In the genomic region with DNA sequence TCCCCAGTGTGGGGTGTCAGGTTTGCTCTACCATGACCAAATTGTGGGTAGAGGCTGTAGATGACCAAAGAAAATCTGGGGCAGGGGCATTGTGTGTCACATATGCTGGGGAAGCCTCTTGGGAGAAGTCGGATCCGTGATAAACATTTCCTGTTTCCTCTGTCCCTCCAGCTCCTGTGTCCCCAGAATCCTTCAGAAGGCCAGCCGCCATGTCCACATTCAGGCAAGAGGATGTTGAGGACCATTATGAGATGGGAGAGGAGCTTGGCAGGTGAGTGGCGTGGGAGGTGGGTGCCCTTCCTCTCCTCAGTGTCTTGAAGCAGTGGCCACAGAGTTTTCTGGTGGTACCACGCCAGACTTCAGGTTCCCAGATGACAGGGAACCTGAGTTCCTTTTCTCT, we compare ENCODE assay signal across 8 mouse cellular contexts. TPM values are rescaled to one million over a fixed set of nuclear protein-coding genes. Genes with fewer than 3 reads are reported as not detected.
A peak's percentile ranks its signal among the peaks of the same experiment; 100 is the strongest.
DNase-seq lines count a peak whose midpoint lies in the region; ATAC-seq and TF ChIP-seq lines count a peak whose summit lies in the region.

A gene (minus strand): TSS at position 45 of the 400 bp plus-strand sequence.

- peak within 1 kb of the TSS; percentile 60 for H3K9ac ChIP-seq in liver, embryonic 14.5 days (replicated peaks)

- 88% methylated on average over 5 of the region's 5 CpGs for WGBS in thymus, adult 2 months
- 69% methylated on average over 5 of the region's 5 CpGs for WGBS in liver, embryonic 14.5 days (ENCODE audit: insufficient replicate concordance)

- TF ChIP-seq EP300 in liver, embryonic 14.5 days (IDR thresholded peaks at IDR 0.05; ENCODE audit: low read depth), result no peak

- peak; percentile 47 for DNase-seq in cerebellum, adult 9-10 months
- DNase-seq in cerebellum, adult 11 months, result no peak
- no peak for DNase-seq in thymus, adult 2 months
- DNase-seq in thymus, postnatal 0 days (ENCODE audit: low spot score), result no peak
- DNase-seq in liver, embryonic 14.5 days (ENCODE audit: low read depth in 3 of 3, low spot score in 3 of 3), result no peak
- DNase-seq in right cerebral cortex, postnatal 14 days, result no peak
- DNase-seq in Muller cell, postnatal 12 days (ENCODE audit: inconsistent ontology term), result no peak

- H3K27ac ChIP-seq in thymus, adult 2 months (ENCODE audit: control insufficient read depth, insufficient read depth, low read length), result peak within 1 kb of the TSS; percentile 59
- H3K27ac ChIP-seq in liver, embryonic 14.5 days, result no peak within 1 kb of the TSS; the same call in 1 of the 2 replicates

- H3K9me3 ChIP-seq in liver, embryonic 14.5 days (ENCODE audit: control insufficient read depth, low read length), result no peaks in the 10 kb centered on the region

- no peaks in the 10 kb centered on the region for H3K27me3 ChIP-seq in thymus, adult 2 months (ENCODE audit: control insufficient read depth, insufficient read depth, low read length)
- H3K27me3 ChIP-seq in liver, embryonic 14.5 days (ENCODE audit: control insufficient read depth, insufficient read depth, low read length), result no peaks in the 10 kb centered on the region

- H3K4me2 ChIP-seq in liver, embryonic 14.5 days (ENCODE audit: low read depth), result peak within 1 kb of the TSS; percentile 70

- peaks cover 38% of the 10 kb centered on the region for H3K36me3 ChIP-seq in thymus, adult 2 months (ENCODE audit: control insufficient read depth, insufficient read depth, low read length)
- peaks cover 42% of the 10 kb centered on the region for H3K36me3 ChIP-seq in liver, embryonic 14.5 days (replicated peaks; ENCODE audit: control insufficient read depth, insufficient read depth, low read depth)

- no peak for TF ChIP-seq POLR2A in thymus, adult 2 months (IDR thresholded peaks at IDR 0.05; ENCODE audit: control insufficient read depth, extremely low read depth, insufficient read depth, low read length, poor library complexity)

- TF ChIP-seq CTCF in thymus, adult 2 months (IDR thresholded peaks at IDR 0.05; ENCODE audit: borderline replicate concordance, control insufficient read depth, extremely low read depth, insufficient read depth, low read length, poor library complexity), result no peak
- no peak for TF ChIP-seq CTCF in liver, embryonic 14.5 days (IDR thresholded peaks at IDR 0.05; ENCODE audit: low read depth)

- ATAC-seq in liver, embryonic 14.5 days (ENCODE audit: insufficient read depth), result no peak
- ATAC-seq in inflammation-experienced regulatory T-cells, adult 6 months, result no peak

- peaks cover 10% of the 10 kb centered on the region for H3K4me1 ChIP-seq in thymus, adult 2 months (replicated peaks; ENCODE audit: control insufficient read depth, insufficient read depth, low read length)
- H3K4me1 ChIP-seq in liver, embryonic 14.5 days (replicated peaks; ENCODE audit: control insufficient read depth in 2 of 2, insufficient read depth in 2 of 2, low read length in 1 of 2), result peaks cover 2 to 7% of the 10 kb centered on the region in 2 experiments; a peak in 3 of 4 replicates

- H3K4me3 ChIP-seq in thymus, adult 2 months (ENCODE audit: control insufficient read depth, insufficient read depth, low read length), result peak within 1 kb of the TSS; percentile 84
- peak within 1 kb of the TSS; percentile 65 to 68 for H3K4me3 ChIP-seq in liver, embryonic 14.5 days (ENCODE audit: insufficient read depth in 1 of 2, low read depth in 2 of 2, low read length in 2 of 2)

RNA-seq across cellular contexts. Expression of the gene that starts here (rescaled TPM):
- polyA plus RNA-seq in thymus, adult 2 months (2012; rRNA removed), result not detected in 2 replicates
- not detected in 2 replicates for polyA plus RNA-seq in thymus, postnatal 0 days (2015; fragmentation: Nextera tagmentation; extraction: Ambion mirVana)
- polyA plus RNA-seq in liver, embryonic 14.5 days (2012; rRNA removed), result not detected in 2 replicates
- polyA plus RNA-seq in liver, embryonic 14.5 days (2014; fragmentation: Nextera tagmentation; extraction: Ambion mirVana), result not detected in 2 replicates
- polyA plus RNA-seq in inflammation-experienced regulatory T-cells, adult 6 months (2017; shearing (Covaris generic)), result not detected
